Mouse (Mus musculus) cortical plate, adult 2 months (tissue): Measurements from ENCODE around the gene Gcg.

Experiments used
- CTCF ChIP-seq: fragments of 200-500 bp; IDR thresholded peaks from 2 replicates; pipeline ENCODE4 v1.5.1; 2011; ENCODE audit warnings: mild to moderate bottlenecking, control low read depth, low read length; ENCODE audit not compliant: insufficient read depth; ENCODE audit errors: extremely low read depth
- POLR2A ChIP-seq: fragments of 200-500 bp; IDR thresholded peaks from 2 replicates; pipeline ENCODE4 v1.6.1; 2011; ENCODE audit warnings: mild to moderate bottlenecking, low read length, control low read depth; ENCODE audit not compliant: insufficient read depth; ENCODE audit errors: extremely low read depth

- TF ChIP-seq CTCF (no peak), POLR2A (no peak)
Measured at GRCm38 (mm10) chr2:62514477-62514876, 31.0 kb upstream of the Gcg start.
